Mouse (Mus musculus) kidney, embryonic 15.5 days (tissue): ENCODE measurements around the gene Gnat1. TPM values are rescaled to one million over a fixed set of nuclear protein-coding genes. Genes with fewer than 3 reads are reported as not detected.

Experiments used
- ATAC-seq: fragments of 200-750 bp; cut with Nextera tagmentation; replicated peaks from 2 replicates; pipeline ENCODE4 v1.8.0; 2017; ENCODE audit warnings: moderate TSS enrichment; ENCODE audit not compliant: low FRiP score
- H3K27ac ChIP-seq: fragments of 300-500 bp; sonication (generic); 2 replicates; pipeline ENCODE4 v1.5.1; 2015; ENCODE audit warnings: mild to moderate bottlenecking, inconsistent platforms
- H3K27me3 ChIP-seq: fragments of 300-500 bp; sonication (generic); 2 replicates; pipeline ENCODE4 v1.6.1; 2015; ENCODE audit warnings: inconsistent platforms
- H3K36me3 ChIP-seq: fragments of 300-500 bp; sonication (generic); 2 replicates; pipeline ENCODE4 v1.6.1; 2015; ENCODE audit warnings: inconsistent platforms
- H3K4me1 ChIP-seq: fragments of 300-500 bp; sonication (generic); 2 replicates; pipeline ENCODE4 v1.6.1; 2015; ENCODE audit warnings: inconsistent platforms
- H3K4me2 ChIP-seq: fragments of 300-500 bp; sonication (generic); 2 replicates; pipeline ENCODE4 v1.6.1; 2015; ENCODE audit warnings: moderate library complexity, mild to moderate bottlenecking, inconsistent platforms
- H3K4me3 ChIP-seq: fragments of 300-500 bp; sonication (generic); replicated peaks from 2 replicates; pipeline ENCODE4 v1.5.1; 2015; ENCODE audit warnings: mild to moderate bottlenecking, inconsistent platforms
- H3K9ac ChIP-seq: fragments of 300-500 bp; sonication (generic); 2 replicates; pipeline ENCODE4 v1.6.1; 2015; ENCODE audit warnings: mild to moderate bottlenecking, inconsistent platforms
- H3K9me3 ChIP-seq: fragments of 300-500 bp; sonication (generic); replicated peaks from 2 replicates; pipeline ENCODE4 v1.6.1; 2016; ENCODE audit warnings: inconsistent platforms
- WGBS: fragments of 180-500 bp; shearing (Covaris S2); methylation state at CpG from one replicate; pipeline ENCODE4 v1.1.7; 2015; ENCODE audit warnings: mixed read lengths; 5-methylcytosine and 5-hydroxymethylcytosine counted together
- polyA plus RNA-seq: library from polyadenylated mRNA; unstranded; fragments of >200 nt; fragmentation: Nextera tagmentation; extraction: Ambion mirVana; gene quantifications from 2 replicates; pipeline ENCODE4 v1.2.1, GENCODE M21; 2015

The Gnat1 gene
- polyA plus RNA-seq, 1 experiment from 2014 or later, result 4.6 TPM

DNA sequence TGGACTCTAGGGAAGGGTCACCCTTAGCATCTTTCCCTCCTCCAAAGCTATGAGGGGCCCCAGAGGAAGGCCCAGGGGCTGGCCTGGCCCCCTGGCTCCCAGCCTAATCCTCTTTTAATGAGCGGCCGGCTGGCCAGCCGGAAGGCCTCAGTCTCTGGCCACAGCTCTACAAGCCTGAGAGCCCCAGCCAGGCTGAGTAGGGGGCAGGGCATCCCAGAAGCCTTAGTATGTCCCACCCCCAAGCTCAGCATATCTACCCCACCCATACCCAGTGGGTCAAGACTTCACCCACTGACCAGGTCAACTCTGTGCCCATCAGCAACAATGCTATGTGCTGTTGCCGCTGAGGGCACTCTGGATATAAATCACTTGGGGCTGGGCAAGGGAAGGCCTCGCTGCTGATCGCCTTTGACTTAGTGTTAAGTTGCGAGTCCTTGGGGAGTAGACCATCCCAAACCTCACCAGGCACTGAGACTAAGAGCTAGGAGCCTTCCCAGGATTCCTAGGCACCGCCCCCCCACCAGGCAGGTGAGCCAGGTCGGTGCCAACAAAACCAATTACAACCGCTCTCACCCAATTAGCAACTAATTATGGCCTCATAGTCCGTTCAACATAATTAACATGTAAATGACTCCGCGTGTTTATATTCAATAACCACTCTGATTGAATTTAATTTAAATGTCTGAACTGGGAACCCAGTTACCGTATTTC is 18.5 kb upstream of the Gnat1 start:
- Histone ChIP-seq H3K4me1 (peaks cover 96% of the 10 kb centered on the region), H3K9me3 (no peaks in the 10 kb centered on the region), H3K4me3 (peak overlapping the region; percentile 25), H3K27me3 (no peaks in the 10 kb centered on the region), H3K27ac (peak overlapping the region; percentile 90), H3K4me2 (peak overlapping the region; percentile 57), H3K36me3 (peaks cover 34% of the 10 kb centered on the region), H3K9ac (0 out of 2 replicates have a peak overlapping the region, but pooled peaks have one; percentile 27)
- WGBS, result 12% methylated on average over 14 of the region's 14 CpGs
- ATAC-seq, result 0 out of 2 replicates have a peak, but pooled peaks have one; percentile 6

DNA sequence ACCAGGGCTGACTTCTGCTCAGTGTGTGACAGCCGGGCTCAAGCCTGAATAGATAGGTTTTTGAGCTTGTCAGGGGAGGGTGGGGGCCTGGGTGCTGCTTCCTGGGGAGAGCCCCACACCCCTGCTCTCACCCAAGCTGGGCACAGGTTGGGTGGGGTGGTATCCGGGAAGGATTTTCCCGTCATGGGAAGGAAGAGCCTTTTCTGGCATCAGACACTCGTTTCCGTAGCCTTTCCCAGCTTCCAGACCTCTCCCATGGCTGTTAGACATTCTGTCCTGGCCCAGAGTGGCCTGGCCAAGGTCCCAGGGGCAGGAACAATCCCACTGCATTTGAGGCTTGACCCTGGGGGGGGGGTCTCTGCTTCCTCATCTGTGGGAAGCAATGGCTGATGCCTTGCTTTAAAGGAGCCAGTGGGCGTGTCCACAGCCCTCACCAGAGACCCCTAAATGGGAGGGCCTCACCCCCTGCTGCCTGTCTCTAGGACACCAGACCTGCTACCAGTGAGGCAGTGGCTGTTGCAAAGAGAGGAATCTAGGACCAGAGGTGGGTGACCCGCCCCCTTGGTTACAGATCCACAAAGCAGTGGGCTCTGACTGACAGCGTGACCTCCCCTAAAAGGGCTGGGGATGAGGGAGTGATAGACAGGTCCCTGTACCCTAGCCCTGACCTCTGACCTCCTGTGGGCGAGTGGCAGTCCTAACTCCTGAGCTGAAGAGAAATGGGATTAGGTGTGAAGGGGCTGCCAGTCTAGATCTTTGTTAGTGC is 17.5 kb upstream of the Gnat1 start:
- no peak for ATAC-seq
- Histone ChIP-seq H3K9me3 (no peaks in the 10 kb centered on the region), H3K27ac (peak overlapping the region; percentile 90), H3K4me3 (no peak overlapping the region), H3K27me3 (no peaks in the 10 kb centered on the region), H3K9ac (no peak overlapping the region), H3K36me3 (peaks cover 38% of the 10 kb centered on the region), H3K4me1 (peaks cover 90% of the 10 kb centered on the region), H3K4me2 (peak overlapping the region; percentile 57)
- 48% methylated on average over 9 of the region's 9 CpGs for WGBS

DNA sequence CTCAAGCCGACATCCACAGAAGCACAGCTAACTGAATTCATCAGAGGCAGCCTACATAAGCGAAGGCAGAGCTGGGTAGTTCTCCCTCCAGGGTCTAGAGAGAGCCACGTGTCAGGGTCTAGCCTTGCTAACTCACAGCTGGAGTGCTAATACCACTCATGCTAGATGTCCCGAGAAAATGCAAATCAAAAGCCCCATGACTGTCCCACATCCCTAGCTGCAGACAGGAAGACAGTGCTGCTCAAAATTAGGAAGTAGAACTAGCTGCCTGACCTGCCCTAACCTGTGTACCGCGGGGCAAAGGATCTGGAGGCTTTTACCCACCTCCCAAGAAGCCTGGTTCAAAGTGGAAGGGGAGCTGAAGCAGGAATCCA is 16.6 kb upstream of the Gnat1 start:
- Histone ChIP-seq H3K9me3 (no peaks in the 10 kb centered on the region), H3K9ac (no peak overlapping the region), H3K27me3 (no peaks in the 10 kb centered on the region), H3K4me1 (peaks cover 81% of the 10 kb centered on the region), H3K4me2 (no peak overlapping the region), H3K4me3 (no peak overlapping the region), H3K27ac (peak overlapping the region; percentile 78), H3K36me3 (peaks cover 41% of the 10 kb centered on the region)
- ATAC-seq, result no peak
- 41% methylated on average over 6 of the region's 6 CpGs for WGBS

DNA sequence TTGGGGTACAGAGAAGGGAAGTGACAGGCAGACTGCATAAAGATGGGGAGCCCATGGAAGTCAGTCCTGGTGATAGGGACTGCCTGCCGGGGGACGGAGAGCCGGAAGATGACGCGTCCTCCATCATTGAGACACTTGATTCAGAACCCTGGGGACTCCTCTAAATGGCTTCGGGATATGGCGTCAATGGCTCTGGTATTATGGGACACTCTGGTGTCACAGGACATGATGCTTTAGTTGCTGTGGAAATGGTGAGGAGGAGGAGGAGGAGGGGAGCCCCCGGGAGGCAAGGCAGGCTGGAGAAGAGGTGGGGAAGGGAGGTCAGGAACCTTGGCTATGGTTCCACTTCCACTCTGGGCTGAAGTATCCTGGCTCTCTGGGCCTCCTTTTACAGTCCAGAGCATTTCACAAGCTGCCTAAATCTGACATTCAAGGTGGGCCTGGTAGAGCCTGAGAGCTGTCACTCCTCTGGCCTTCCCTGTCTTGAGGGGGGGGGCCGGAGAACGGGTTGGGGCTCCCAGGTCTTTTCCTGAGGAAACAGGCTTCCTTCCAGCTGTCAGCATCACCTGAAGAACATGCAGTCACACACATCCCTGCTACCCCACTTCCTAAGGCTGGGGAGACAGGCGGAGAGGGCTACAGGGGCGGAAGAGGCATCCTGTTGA is 16.1 kb upstream of the Gnat1 start:
- Histone ChIP-seq H3K9ac (no peak overlapping the region), H3K27ac (peak overlapping the region; percentile 78), H3K4me1 (peaks cover 75% of the 10 kb centered on the region), H3K36me3 (peaks cover 42% of the 10 kb centered on the region), H3K4me2 (no peak overlapping the region), H3K4me3 (no peak overlapping the region), H3K27me3 (no peaks in the 10 kb centered on the region), H3K9me3 (no peaks in the 10 kb centered on the region)
- no peak for ATAC-seq
- WGBS, result 77% methylated on average over 12 of the region's 12 CpGs

DNA sequence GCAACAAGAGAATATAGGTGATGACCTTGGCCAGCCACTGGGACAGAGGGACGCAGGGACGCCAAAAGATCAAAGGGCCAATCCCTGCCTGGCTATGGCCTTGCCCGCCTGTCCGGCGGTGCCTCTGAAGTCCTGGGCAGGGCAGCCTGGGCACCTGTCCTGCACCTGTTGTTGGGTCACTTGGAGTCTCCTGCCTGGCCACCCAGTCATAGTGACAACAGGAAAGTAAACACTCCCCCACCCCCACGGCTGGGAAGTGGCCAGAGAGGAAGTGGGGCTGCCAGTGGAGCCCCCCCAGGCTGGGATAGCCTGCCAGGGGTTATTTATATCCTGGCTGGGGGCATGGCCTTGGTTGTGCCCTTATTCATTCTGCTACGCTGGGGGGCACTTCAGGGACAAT is 15.1 kb upstream of the Gnat1 start:
- WGBS, result 49% methylated on average over 7 of the region's 7 CpGs
- H3K4me1 ChIP-seq, result peaks cover 66% of the 10 kb centered on the region

DNA sequence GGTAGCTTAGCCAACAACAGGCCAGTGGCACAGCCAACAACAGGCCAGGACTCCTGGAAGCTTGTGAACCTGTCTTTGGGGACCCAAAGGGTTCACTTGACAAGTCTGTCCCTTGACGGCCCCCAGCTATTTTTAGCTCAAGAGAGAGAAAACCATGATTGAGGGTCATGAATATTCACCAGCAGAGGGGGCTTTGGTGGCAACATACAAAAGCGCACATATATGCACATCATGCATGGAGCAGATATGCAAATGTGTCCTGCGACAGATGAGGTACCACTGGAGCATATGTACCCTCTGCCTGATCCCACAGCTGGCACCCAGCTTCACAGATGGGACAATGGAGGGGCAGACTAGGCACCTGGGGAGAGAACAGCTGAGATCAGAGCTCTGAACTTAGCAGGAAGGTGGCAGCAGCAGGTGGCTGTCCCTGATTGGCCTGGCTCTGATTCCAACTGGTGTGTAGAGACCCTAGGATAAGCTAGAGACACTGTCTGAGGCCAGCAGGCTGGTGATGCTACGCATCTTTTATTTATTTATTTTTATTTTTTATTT is 14.0 kb upstream of the Gnat1 start:
- ATAC-seq, result no peak
- Histone ChIP-seq H3K4me3 (no peak overlapping the region), H3K4me1 (peaks cover 55% of the 10 kb centered on the region), H3K27me3 (no peaks in the 10 kb centered on the region), H3K36me3 (peaks cover 59% of the 10 kb centered on the region), H3K9me3 (no peaks in the 10 kb centered on the region), H3K9ac (no peak overlapping the region), H3K4me2 (no peak overlapping the region), H3K27ac (no peak overlapping the region)
- 79% methylated on average over 4 of the region's 4 CpGs for WGBS

More for the DNA sequence above, 15.1 kb upstream of the Gnat1 start:
- peaks cover 48% of the 10 kb centered on the region for H3K36me3 ChIP-seq
- H3K9ac ChIP-seq, result no peak overlapping the region
- H3K4me2 ChIP-seq, result no peak overlapping the region
- ATAC-seq, result no peak
- no peaks in the 10 kb centered on the region for H3K9me3 ChIP-seq
- no peaks in the 10 kb centered on the region for H3K27me3 ChIP-seq
- H3K4me3 ChIP-seq, result no peak overlapping the region
- peak overlapping the region; percentile 78; the same call in 1 of the 2 replicates for H3K27ac ChIP-seq

DNA sequence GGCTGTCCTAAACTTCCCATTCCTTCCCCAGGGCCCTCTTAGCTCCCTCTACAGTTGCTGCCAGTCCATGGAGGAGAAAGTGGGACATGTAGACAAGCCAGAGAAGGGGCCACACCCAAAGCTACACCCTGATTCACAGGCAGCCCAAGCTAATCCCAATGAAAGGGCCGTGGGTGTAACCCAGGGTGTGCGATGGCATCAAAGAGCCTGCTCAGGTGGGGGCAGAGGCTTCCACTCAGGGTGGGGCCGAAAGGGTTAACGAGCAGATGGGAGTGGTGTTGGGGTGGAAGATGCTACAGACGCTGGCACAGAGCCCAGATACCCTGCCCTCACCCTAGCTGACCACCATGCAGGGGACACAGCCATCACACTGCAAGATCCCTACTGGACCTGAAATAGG is 13.3 kb upstream of the Gnat1 start:
- Histone ChIP-seq H3K4me1 (peaks cover 48% of the 10 kb centered on the region), H3K27me3 (no peaks in the 10 kb centered on the region), H3K36me3 (peaks cover 66% of the 10 kb centered on the region), H3K27ac (no peak overlapping the region), H3K9ac (no peak overlapping the region), H3K4me2 (no peak overlapping the region), H3K4me3 (no peak overlapping the region), H3K9me3 (no peaks in the 10 kb centered on the region)
- 66% methylated on average over 5 of the region's 5 CpGs for WGBS
- no peak for ATAC-seq

DNA sequence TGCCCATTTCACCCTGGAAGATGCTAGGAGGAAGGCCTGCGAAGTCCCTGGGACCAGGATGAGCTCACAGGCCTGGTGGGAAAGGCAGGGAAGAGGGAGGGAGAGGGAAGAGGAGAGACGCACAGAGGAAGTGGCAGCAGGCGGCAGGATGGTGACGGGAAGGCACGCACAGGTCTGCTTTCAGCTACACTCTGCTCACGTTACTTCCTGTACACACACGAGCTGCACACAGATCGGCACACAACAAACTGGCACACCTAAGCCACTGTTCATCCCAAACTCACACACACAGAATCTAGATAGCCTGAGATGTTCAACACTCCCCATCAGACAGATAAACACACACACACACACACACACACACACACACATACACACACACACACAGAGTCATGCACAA is 10.9 kb upstream of the Gnat1 start:
- H3K4me2 ChIP-seq, result no peak overlapping the region
- ATAC-seq, result no peak
- H3K4me3 ChIP-seq, result no peak overlapping the region
- peaks cover 29% of the 10 kb centered on the region for H3K4me1 ChIP-seq
- WGBS, result 80% methylated on average over 8 of the region's 8 CpGs
- no peaks in the 10 kb centered on the region for H3K27me3 ChIP-seq
- H3K27ac ChIP-seq, result no peak overlapping the region
- peaks cover 81% of the 10 kb centered on the region for H3K36me3 ChIP-seq
- H3K9me3 ChIP-seq, result no peaks in the 10 kb centered on the region
- H3K9ac ChIP-seq, result no peak overlapping the region

DNA sequence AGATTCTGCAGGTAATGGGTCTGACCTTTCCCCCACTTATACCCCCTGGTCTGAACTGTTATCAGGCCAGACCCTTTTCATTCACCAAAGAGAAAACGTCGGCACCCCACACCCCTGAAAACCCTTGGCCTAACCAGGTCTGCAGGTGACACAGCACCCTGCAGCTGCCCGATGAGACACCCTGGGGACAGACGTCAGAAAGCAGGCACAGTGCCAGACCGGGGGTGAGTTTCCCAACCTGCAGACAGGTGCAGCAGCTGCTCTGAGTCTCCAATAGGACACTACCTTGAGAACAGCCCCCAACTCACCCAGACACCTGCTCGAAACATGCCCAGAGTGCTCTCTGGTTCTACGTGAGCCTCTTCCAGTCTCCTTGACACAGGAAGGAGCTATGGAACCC is 9.4 kb upstream of the Gnat1 start:
- H3K4me1 ChIP-seq, result peaks cover 17% of the 10 kb centered on the region
- H3K9ac ChIP-seq, result no peak overlapping the region
- ATAC-seq, result no peak
- H3K4me2 ChIP-seq, result no peak overlapping the region
- peaks cover 83% of the 10 kb centered on the region for H3K36me3 ChIP-seq
- WGBS, result 82% methylated on average over 7 of the region's 7 CpGs
- no peaks in the 10 kb centered on the region for H3K27me3 ChIP-seq
- no peak overlapping the region for H3K4me3 ChIP-seq
- no peaks in the 10 kb centered on the region for H3K9me3 ChIP-seq
- no peak overlapping the region for H3K27ac ChIP-seq

DNA sequence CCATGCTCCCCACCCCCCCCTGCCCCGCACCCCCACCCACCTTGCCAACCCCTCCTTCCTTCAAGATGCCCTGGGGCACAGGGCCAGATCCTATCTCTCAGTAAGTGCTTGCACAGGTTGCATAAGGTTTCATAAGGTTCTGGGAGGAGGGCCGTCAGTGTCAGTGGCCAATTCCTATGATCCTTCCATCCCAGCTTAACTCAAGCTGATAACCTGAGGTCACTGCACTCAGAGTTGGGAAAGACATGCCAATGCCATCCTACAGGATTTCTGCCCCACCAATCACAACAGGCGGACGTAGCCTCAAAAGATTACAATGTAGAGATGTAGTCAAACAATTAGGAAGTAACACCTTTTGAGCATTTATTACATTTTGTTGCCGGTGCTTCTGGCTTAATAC is 8.9 kb upstream of the Gnat1 start:
- Histone ChIP-seq H3K4me2 (no peak overlapping the region), H3K27ac (no peak overlapping the region), H3K9me3 (no peaks in the 10 kb centered on the region), H3K9ac (no peak overlapping the region), H3K4me1 (peaks cover 14% of the 10 kb centered on the region), H3K27me3 (no peaks in the 10 kb centered on the region), H3K36me3 (peaks cover 89% of the 10 kb centered on the region), H3K4me3 (no peak overlapping the region)
- no peak for ATAC-seq
- 87% methylated on average over 5 of the region's 5 CpGs for WGBS

DNA sequence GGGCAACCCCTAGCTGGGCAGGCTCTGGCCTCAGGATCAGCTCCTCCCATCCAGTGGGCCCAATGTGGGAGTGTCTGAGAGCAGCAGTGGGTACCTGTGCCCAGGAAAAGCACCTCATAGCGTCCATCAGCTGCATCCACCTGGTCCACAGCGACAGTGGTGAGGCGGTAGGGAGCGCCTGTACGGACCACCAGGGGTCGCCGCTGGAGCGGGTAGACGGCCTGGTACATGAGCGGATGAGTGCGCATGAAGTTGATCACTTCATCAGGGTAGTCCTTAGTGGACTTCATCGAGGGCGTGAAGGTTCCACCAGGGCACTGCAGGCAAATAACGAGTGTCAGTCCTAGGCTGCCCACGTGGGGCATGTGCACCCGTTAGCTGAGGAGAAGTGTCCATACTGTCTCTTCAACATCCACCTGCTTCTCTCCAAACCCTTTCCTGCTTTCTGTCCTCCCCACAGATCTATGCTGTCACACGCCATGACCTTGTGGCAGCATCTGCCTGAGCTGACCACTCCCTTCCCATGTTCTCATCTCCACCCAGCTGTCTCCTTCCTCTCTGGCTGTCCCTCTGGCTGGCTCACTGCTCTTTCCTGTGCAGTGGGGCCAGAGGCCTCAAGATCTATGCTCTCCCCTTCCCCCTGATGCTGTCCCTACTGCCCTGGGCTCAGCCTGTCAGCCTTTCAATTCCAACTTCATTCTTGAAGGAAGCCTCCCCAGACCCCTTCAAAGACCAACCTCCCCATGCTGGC is 5.9 kb upstream of the Gnat1 start:
- Histone ChIP-seq H3K4me2 (no peak overlapping the region), H3K4me3 (no peak overlapping the region), H3K27ac (no peak overlapping the region), H3K9ac (no peak overlapping the region), H3K27me3 (no peaks in the 10 kb centered on the region), H3K9me3 (no peaks in the 10 kb centered on the region), H3K4me1 (peaks cover 6% of the 10 kb centered on the region; the same call in 1 of the 2 replicates), H3K36me3 (peaks cover 79% of the 10 kb centered on the region)
- WGBS, result 36% methylated on average over 17 of the region's 17 CpGs
- ATAC-seq, result peak; percentile 52
